Mouse (Mus musculus) thymus, adult 2 months (tissue): ENCODE data around the gene Carns1. TPM values are rescaled to one million over a fixed set of nuclear protein-coding genes. Genes with fewer than 3 reads are reported as not detected.

Experiments used
- DNase-seq: peaks from one replicate; pipeline ENCODE4 v3.0.0; 2021
- H3K27ac ChIP-seq: fragments of 200-500 bp; 2 replicates; pipeline ENCODE4 v1.5.1; 2012; ENCODE audit warnings: low read length, control low read depth; ENCODE audit not compliant: control insufficient read depth, insufficient read depth
- H3K27me3 ChIP-seq: fragments of 200-500 bp; 2 replicates; pipeline ENCODE4 v1.6.1; 2012; ENCODE audit warnings: mild to moderate bottlenecking, low read length, moderate library complexity, mixed read lengths; ENCODE audit not compliant: control insufficient read depth, insufficient read depth
- H3K36me3 ChIP-seq: fragments of 200-500 bp; 2 replicates; pipeline ENCODE4 v1.6.1; 2012; ENCODE audit warnings: mild to moderate bottlenecking, low read length, moderate library complexity; ENCODE audit not compliant: control insufficient read depth, insufficient read depth
- H3K4me1 ChIP-seq: fragments of 200-500 bp; replicated peaks from 2 replicates; pipeline ENCODE4 v1.6.1; 2012; ENCODE audit warnings: low read length; ENCODE audit not compliant: control insufficient read depth, insufficient read depth
- H3K4me3 ChIP-seq: fragments of 200-500 bp; 2 replicates; pipeline ENCODE4 v1.5.1; 2012; ENCODE audit warnings: mild to moderate bottlenecking, low read length, control low read depth, moderate library complexity; ENCODE audit not compliant: control insufficient read depth, insufficient read depth
- CTCF ChIP-seq: fragments of 200-500 bp; IDR thresholded peaks from 2 replicates; pipeline ENCODE4 v1.5.1; 2012; ENCODE audit warnings: mild to moderate bottlenecking, control low read depth, low read length, moderate library complexity, borderline replicate concordance; ENCODE audit not compliant: control insufficient read depth, poor library complexity, insufficient read depth; ENCODE audit errors: extremely low read depth
- POLR2A ChIP-seq: fragments of 200-500 bp; IDR thresholded peaks from 2 replicates; pipeline ENCODE4 v1.6.1; 2012; ENCODE audit warnings: mild to moderate bottlenecking, low read length, control low read depth, moderate library complexity; ENCODE audit not compliant: control insufficient read depth, poor library complexity, insufficient read depth; ENCODE audit errors: extremely low read depth
- WGBS: fragments of 180-500 bp; shearing (Covaris S2); methylation state at CpG from one replicate; pipeline ENCODE4 v1.1.7; 2018; 5-methylcytosine and 5-hydroxymethylcytosine counted together
- polyA plus RNA-seq: library from polyadenylated mRNA; depleted of rRNA; stranded (reverse); fragments of >200 nt; gene quantifications from 2 replicates; pipeline ENCODE4 v1.2.3, GENCODE M21; 2012

Carns1 gene
- polyA plus RNA-seq, 1 experiment = 95.5 TPM

GRCm38 (mm10) chr19:4143759-4144268 is 31.5 kb downstream of the Carns1 start, which contains the start of gene Cabp4:
Gene Cabp4, minus strand, starts transcription at chr19:4144033.
- H3K27ac ChIP-seq = peak within 1 kb of the TSS; percentile 79
- WGBS = 65% methylated on average over 7 of the region's 7 CpGs
- TF ChIP-seq CTCF (no peak), POLR2A (no peak)

GRCm38 (mm10) chr19:4142416-4143173 is 32.7 kb downstream of the Carns1 start:
- TF ChIP-seq POLR2A (no peak), CTCF (no peak)
- 98% methylated on average over 18 of the region's 18 CpGs for WGBS
- DNase-seq = no peak
- Histone ChIP-seq H3K27me3 (no peaks in the 10 kb centered on the region), H3K4me3 (no peak overlapping the region), H3K27ac (no peak overlapping the region), H3K4me1 (peaks cover 36% of the 10 kb centered on the region), H3K36me3 (no peaks in the 10 kb centered on the region)

More at GRCm38 (mm10) chr19:4143759-4144268, 31.5 kb downstream of the Carns1 start, which contains the start of gene Cabp4:
- H3K36me3 ChIP-seq = no peaks in the 10 kb centered on the region
- H3K4me3 ChIP-seq = no peak within 1 kb of the TSS
- peaks cover 39% of the 10 kb centered on the region for H3K4me1 ChIP-seq
- DNase-seq = no peak
- H3K27me3 ChIP-seq = no peaks in the 10 kb centered on the region

- 92% methylated on average over 6 of the region's 6 CpGs for WGBS
- H3K27me3 ChIP-seq = no peaks in the 10 kb centered on the region
- H3K4me1 ChIP-seq = peaks cover 26% of the 10 kb centered on the region
These were observed 35.1 kb downstream of the Carns1 start for GRCm38 (mm10) chr19:4140147-4140546.

GRCm38 (mm10) chr19:4139446-4139845 is 35.8 kb downstream of the Carns1 start, which contains the start of gene Gpr152:
Gene Gpr152, plus strand, starts transcription at chr19:4139787.
- WGBS = 98% methylated on average over 2 of the region's 2 CpGs
- no peak within 1 kb of the TSS for H3K4me3 ChIP-seq
- H3K27me3 ChIP-seq = no peaks in the 10 kb centered on the region
- peaks cover 22% of the 10 kb centered on the region for H3K4me1 ChIP-seq
- no peak for DNase-seq
- TF ChIP-seq CTCF (no peak), POLR2A (no peak)
- no peaks in the 10 kb centered on the region for H3K36me3 ChIP-seq
- no peak within 1 kb of the TSS for H3K27ac ChIP-seq

More at GRCm38 (mm10) chr19:4140147-4140546, 35.1 kb downstream of the Carns1 start:
- no peak for DNase-seq
- no peak overlapping the region for H3K4me3 ChIP-seq
- no peaks in the 10 kb centered on the region for H3K36me3 ChIP-seq
- no peak overlapping the region for H3K27ac ChIP-seq
- TF ChIP-seq POLR2A (no peak), CTCF (no peak)

GRCm38 (mm10) chr19:4137913-4138312 is 37.4 kb downstream of the Carns1 start:
- H3K27ac ChIP-seq = no peak overlapping the region
- H3K36me3 ChIP-seq = peaks cover 2% of the 10 kb centered on the region
- 72% methylated on average over 5 of the region's 5 CpGs for WGBS
- no peak for DNase-seq
- H3K27me3 ChIP-seq = no peaks in the 10 kb centered on the region
- no peak overlapping the region for H3K4me3 ChIP-seq
- peaks cover 14% of the 10 kb centered on the region; the same call in 1 of the 2 replicates for H3K4me1 ChIP-seq
- TF ChIP-seq CTCF = no peak
- no peak for TF ChIP-seq POLR2A

- TF ChIP-seq POLR2A = no peak
- TF ChIP-seq CTCF = no peak
- peaks cover 9% of the 10 kb centered on the region for H3K36me3 ChIP-seq
- no peak overlapping the region for H3K4me3 ChIP-seq
- no peak for DNase-seq
- H3K27me3 ChIP-seq = no peaks in the 10 kb centered on the region
- no peak overlapping the region for H3K27ac ChIP-seq
- WGBS = 89% methylated on average over 5 of the region's 5 CpGs
- peaks cover 14% of the 10 kb centered on the region; the same call in 1 of the 2 replicates for H3K4me1 ChIP-seq
These were observed 38.8 kb downstream of the Carns1 start for GRCm38 (mm10) chr19:4136463-4136862.
